Mouse (Mus musculus): ENCODE measurements around the gene Irf2bpl.

DNA sequence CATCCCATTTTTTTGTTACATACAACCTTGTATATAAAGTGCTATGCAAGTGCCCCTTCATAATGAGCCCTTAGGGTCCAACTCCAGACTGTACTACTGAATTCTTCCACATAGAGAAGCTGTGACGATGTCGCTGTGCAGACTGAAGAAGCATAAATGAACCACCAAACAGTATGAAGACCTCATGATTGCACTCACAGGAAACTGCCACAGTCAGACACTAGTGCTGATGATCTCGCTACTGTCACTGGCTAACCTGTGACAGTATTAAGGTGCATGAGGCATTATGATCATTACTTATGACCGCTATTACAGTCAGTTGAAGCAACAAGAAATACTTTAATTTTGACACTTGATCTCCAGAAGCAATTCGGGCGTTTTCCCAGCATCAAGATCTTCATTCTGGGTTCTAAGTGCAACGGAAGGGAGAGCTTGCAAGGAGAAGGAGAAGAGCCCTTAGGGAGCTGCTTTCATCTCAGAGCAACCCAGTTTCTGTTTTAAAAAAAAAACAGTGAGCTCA lies 1.9 kb upstream of the Irf2bpl start:
- TF ChIP-seq CTCF (IDR thresholded peaks at IDR 0.05; ENCODE audit: borderline replicate concordance, extremely low read depth, insufficient read depth, insufficient read length) (no peak), POLR2A (IDR thresholded peaks at IDR 0.05; ENCODE audit: borderline replicate concordance, extremely low read depth, insufficient read depth, insufficient read length, poor library complexity, severe bottlenecking) (no peak)
